Mouse (Mus musculus): ENCODE results near the gene Ccnt1. TPM values are rescaled to one million over a fixed set of nuclear protein-coding genes. Genes with fewer than 3 reads are reported as not detected.

Ccnt1 gene
- total RNA-seq (2022): 10 to 100 TPM; 45.2 to 56.6 (median 46.5) TPM

DNA sequence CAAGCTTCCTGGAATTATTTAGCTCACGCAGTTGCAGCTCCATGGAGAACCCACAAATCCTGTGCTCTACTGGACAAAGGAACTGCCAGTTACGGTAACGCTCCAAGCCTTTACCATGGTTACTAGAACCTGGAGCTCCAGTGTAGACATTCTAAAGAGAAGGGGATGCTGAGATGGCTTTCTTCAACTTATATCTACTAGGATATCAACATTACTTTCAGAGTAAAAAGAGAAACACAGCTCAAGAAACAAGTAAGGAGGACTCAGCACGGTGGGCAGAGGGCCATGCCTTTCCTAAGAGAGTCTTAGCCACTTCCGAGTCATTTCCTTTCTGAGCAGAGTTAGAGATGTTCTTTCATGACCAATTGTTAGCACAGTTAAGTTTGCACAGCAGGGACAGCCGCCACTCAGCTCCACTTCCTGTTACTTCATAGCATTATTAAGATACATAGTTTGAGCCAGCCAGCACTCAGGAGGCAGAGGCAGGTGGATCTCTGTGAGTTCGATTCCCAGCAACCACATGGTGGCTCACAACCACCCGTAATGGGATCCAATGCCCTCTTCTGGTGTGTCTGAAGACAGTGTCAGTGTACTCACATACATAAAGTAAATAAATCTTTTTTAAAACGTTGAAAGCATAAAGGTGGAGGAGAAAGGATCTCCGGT, at the start of gene Ccnt1, which contains the start of gene 4930415O20Rik:
Gene Ccnt1, minus strand, starts transcription at position 51 of the 666 bp plus-strand sequence.
Gene 4930415O20Rik, plus strand, starts transcription at position 132 of the 666 bp plus-strand sequence.
- DNase-seq: no peak

GRCm38 (mm10) chr15:98617176-98617537, 46.4 kb upstream of the Ccnt1 start:
- no peak for DNase-seq

DNA sequence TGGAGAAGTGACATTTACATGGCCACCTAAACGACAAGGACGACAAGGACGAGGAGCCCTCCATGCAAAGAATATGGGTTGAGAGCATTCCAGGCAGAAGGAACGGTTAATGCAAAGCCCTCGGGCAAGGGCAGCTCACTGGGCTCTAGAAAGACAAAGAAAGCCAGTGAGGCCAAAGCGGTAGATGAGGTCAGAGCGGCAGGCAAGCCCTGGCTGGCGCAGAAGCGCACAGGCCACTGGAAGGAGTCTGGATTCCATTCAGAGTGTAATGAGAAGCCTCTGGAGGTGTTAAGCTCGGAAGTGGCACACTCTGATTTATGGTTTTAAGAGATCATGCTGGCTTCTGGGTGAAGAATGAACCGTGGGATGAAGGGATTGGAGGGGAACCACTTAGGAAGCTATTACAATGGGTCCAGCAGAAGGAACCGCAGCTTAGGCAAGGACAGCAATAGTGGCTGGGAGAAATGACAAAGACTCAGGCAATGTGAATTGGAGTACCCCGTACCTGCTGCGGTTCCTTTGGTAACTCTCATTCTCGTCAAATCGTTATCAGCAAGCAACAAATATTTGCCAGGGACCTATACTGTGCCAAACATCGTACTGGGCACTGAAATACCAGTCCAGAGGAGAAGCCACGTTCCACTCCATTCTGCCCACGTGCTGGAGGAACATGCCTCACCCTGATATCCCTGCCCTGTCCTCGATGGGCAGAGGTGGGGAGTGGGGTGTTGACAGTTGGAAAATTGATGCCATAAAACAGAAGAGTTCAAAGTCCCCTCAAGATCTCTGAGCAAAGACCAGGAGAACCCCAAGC, 45.8 kb upstream of the Ccnt1 start:
- no peak for DNase-seq

GRCm38 (mm10) chr15:98615751-98616150, 45.0 kb upstream of the Ccnt1 start:
- DNase-seq: no peak

DNA sequence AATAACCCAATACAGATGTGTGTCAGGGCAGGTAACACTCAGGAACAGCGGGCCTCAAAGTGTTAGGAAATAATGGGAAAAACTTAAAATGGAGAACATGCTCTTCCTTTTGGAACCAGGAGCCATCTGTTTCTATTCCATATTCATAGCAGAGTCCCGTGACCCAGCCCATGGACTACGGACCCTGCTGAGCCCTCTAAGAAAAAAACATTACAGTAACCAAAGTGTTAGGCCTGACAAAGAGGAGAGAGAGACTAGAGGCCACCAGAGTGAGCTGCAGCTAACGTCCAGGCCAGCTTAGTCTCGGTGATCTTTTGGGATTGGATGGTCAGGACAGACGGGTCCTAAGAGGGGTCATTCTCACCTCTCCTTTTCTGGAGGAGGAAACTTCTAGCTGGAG, 44.2 kb upstream of the Ccnt1 start:
- DNase-seq: no peak

GRCm38 (mm10) chr15:98614551-98614950, 43.8 kb upstream of the Ccnt1 start:
- DNase-seq: no peak

- DNase-seq: no peak
Measured at GRCm38 (mm10) chr15:98612229-98612628, 41.5 kb upstream of the Ccnt1 start.

DNA sequence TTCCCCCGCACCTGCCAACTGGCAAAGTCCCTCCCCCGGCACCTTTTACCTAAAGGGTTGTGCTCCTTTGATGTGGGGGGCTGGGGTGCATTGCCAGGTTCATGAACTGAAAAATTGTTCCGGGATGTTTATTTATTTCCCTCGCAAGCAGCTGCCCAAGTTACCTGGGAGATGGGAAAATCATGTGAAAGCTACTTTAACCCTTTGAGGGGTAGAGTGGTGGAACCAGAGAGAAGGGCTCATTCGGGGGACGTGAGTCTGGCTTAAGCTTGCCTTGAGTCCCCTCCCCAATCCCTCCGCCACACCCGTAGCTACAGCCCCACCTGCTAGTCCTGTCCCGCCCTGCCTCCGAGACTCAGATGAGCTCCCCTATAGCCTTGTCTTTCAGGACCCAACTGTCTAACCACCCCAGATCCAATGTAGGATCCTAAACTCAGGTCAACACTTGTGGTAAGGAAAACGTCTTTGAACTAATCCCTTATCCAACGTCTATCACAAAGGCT, 39.5 kb upstream of the Ccnt1 start:
- no peak for DNase-seq

DNA sequence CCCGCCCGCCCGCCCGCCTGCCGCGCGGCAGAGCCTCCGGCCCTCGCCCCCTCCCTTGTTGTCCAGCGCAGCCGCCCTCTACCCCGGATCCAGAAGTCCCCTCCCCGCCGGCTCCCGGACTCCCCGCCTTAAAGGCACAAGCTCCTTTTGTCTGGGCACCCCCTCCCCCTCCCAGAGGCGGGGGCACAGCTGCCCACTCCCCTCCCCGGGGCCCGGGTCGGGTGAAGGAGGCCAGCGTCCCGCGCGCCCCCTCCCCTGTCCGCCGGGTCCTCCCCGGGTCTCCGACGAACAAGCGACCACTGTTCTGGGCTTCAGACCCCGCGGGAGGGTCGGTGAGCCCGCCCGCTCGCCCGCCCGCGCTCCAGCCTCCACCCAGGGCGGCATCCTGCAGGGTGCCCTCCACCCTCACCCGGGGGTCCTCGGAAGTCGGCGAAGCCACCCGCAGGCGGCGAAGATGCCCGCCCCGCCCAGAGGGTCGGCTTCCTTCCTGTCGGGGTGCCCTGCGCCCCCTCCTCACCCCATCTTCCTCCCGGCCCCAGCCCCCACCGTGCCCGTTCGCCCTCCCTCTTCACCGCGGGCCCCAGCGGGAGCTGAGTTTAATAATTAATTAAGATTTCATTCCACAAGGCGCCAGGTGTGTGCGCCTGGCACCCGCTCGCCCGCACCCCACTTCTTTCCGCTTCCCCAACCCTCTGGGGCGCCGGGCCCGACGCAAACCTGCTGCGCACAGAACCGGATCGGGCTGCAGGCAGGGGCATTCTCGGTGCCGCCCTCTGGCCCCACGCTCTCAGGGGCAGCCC, 38.8 kb upstream of the Ccnt1 start, which contains the start of gene Adcy6:
Gene Adcy6, minus strand, starts transcription at position 746 of the 800 bp plus-strand sequence.
- DNase-seq: peak; percentile 61

DNA sequence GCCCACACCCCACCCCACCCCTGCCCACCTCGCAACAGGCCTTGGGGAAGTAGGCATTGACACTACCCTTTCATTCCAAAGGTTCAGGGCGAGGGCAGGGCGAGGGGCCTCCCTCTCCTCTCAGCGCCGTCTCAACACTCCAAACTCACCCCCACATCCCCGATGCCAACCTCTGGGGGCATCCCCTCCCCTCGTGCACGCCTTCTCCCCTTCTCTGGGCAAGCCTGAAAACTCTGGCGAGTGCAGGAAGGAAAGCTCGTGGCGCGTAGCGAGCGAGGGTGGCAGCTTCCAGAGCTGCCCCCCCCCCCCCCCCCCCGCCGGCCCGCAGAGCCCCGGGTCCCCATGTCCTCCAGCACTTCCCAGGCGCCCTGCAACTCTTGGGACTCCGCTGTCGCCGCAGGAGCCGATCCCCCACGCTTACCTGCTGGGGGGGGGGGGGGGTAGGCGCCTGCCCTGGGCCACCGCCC, 38.1 kb upstream of the Ccnt1 start:
- no peak for DNase-seq

GRCm38 (mm10) chr15:98608058-98608783, 37.5 kb upstream of the Ccnt1 start:
- DNase-seq: no peak

GRCm38 (mm10) chr15:98607557-98607956, 36.8 kb upstream of the Ccnt1 start:
- peak; percentile 51 for DNase-seq

- DNase-seq: no peak
Measured at GRCm38 (mm10) chr15:98606739-98607138, 36.0 kb upstream of the Ccnt1 start.

DNA sequence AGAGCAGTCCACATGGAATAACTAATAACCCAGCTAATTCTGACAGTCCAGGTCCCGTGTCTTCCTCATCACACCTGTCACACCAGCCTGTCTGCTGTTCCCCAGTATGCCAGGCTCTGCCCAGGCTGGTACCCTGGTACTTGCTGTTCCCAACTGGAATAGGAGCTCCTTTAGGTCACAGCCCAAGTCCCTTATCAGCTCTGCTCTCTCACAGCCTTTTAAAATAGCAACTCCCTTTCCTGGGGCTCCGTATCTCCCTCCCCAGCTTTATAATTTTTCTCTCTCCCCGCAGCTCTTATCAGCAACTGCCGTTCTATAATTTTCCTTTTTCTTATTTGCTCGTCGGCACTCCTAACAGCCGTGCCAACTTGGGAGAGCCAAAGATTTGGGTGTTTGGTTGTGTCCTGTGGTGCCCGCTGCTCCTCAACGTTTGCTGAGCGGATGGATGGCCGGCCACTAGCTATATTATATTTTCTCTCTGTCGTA, 35.4 kb upstream of the Ccnt1 start:
- DNase-seq: no peak

GRCm38 (mm10) chr15:98604041-98604575, 33.4 kb upstream of the Ccnt1 start:
- no peak for DNase-seq

- DNase-seq: no peak
Measured at GRCm38 (mm10) chr15:98602921-98603458, 32.3 kb upstream of the Ccnt1 start.

GRCm38 (mm10) chr15:98602191-98602881, 31.6 kb upstream of the Ccnt1 start:
- no peak for DNase-seq

GRCm38 (mm10) chr15:98601832-98602190, 31.1 kb upstream of the Ccnt1 start:
- DNase-seq: no peak

DNA sequence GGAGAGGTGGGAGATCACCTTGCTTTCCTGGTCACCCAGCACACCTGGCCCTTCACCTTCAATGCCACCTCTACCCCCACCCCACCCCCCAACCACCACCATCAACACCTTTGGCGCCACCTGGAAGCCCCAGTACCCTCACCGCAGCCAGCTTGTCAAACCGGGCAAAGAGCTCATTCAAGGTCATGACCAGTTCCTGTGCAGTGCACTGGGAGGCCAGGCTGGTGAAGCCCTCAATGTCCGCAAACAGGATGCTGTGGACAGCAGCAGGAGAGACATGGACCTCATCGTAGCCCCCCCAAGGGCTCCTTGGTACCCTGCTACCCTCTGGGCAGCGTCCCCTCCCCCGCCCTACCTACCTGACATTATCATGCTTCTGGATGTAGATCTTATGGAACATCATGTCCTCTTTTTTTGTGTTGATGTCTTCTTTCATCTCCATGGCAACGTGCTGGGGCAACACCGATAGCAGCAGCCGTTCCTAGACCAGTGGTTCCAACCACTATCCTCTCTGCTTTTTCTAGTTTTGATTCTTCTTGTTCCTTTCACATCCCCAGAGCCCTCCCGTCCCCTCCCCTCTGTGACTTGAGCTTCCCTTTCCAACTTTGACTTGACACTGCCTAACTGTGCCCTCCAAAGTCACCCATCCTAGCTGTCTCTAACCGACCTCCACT, 29.4 kb upstream of the Ccnt1 start:
- DNase-seq: no peak

- no peak for DNase-seq
Measured at GRCm38 (mm10) chr15:98596609-98597008, 25.9 kb upstream of the Ccnt1 start.

Measured in adrenal gland, adult 8-10 months (tissue).